Comparison of ENCODE assay signal across 17 mouse cellular contexts in genomic region chr4:59674929-59675679, GRCm38 (mm10). TPM values are rescaled to one million over a fixed set of nuclear protein-coding genes. Genes with fewer than 3 reads are reported as not detected.
DNase-seq lines count a peak whose midpoint lies in the region; ATAC-seq and TF ChIP-seq lines count a peak whose summit lies in the region.
"Had no signal": no experiment of that assay in that cellular context is flagged by ENCODE, and none has a peak within 500 bp of the region (broad histone marks: within the 10 kb centered on the region; RNA-seq: fewer than 3 reads in every experiment).

No protein-coding gene starts in this region.

- H3K9me3 ChIP-seq in hindbrain, embryonic 13.5 days = no peaks in the 10 kb centered on the region
- no peaks in the 10 kb centered on the region for H3K9me3 ChIP-seq in hindbrain, embryonic 10.5 days
- H3K9me3 ChIP-seq in megakaryocyte, embryonic 14.5 days = no peaks in the 10 kb centered on the region
- H3K9me3 ChIP-seq in liver, embryonic 15.5 days (replicated peaks) = no peaks in the 10 kb centered on the region
- H3K9me3 ChIP-seq in midbrain, postnatal 0 days (ENCODE audit: low read length) = no peaks in the 10 kb centered on the region
- H3K9me3 ChIP-seq: embryonic facial prominence, embryonic 10.5 days; heart, embryonic 13.5 days had no signal

- no peak overlapping the region for H3K4me3 ChIP-seq in hindbrain, embryonic 13.5 days
- no peak overlapping the region for H3K4me3 ChIP-seq in hindbrain, embryonic 10.5 days
- peak overlapping the region; percentile 46 for H3K4me3 ChIP-seq in megakaryocyte, embryonic 14.5 days (replicated peaks)
- no peak overlapping the region for H3K4me3 ChIP-seq in liver, embryonic 15.5 days (replicated peaks)
- no peak overlapping the region for H3K4me3 ChIP-seq in midbrain, postnatal 0 days (ENCODE audit: low read depth, low read length)
- H3K4me3 ChIP-seq: embryonic facial prominence, embryonic 10.5 days; heart, embryonic 13.5 days; layer of hippocampus, adult 2 months had no signal

- DNase-seq in hindbrain, embryonic 10.5 days (ENCODE audit: low spot score) = no peak
- DNase-seq in midbrain, postnatal 0 days (ENCODE audit: low spot score) = no peak
- DNase-seq in right cerebral cortex, postnatal 4 days = no peak
- DNase-seq: B cell, adult 2 months; cerebellum, adult 8-10 months; gastrocnemius, postnatal 10 days; heart, adult 11 months; kidney, adult 8-10 months; kidney, postnatal 14 days had no signal

- peak overlapping the region; percentile 73 for H3K27ac ChIP-seq in hindbrain, embryonic 13.5 days
- H3K27ac ChIP-seq in hindbrain, embryonic 10.5 days = no peak overlapping the region
- no peak overlapping the region for H3K27ac ChIP-seq in liver, embryonic 15.5 days (replicated peaks)
- H3K27ac ChIP-seq in midbrain, postnatal 0 days (ENCODE audit: low read depth, low read length) = 0 out of 2 replicates have a peak overlapping the region, but pooled peaks have one; percentile 12
- H3K27ac ChIP-seq: embryonic facial prominence, embryonic 10.5 days; heart, embryonic 13.5 days; layer of hippocampus, adult 2 months had no signal

- no peak for ATAC-seq in hindbrain, embryonic 13.5 days (ENCODE audit: low FRiP score)
- no peak for ATAC-seq in megakaryocyte, adult 5-6 weeks (ENCODE audit: poor library complexity, severe bottlenecking)
- no peak for ATAC-seq in liver, embryonic 15.5 days (ENCODE audit: insufficient read depth)
- no peak for ATAC-seq in midbrain, postnatal 0 days (ENCODE audit: low FRiP score)
- ATAC-seq: forebrain, embryonic 14.5 days had no signal

- H3K27me3 ChIP-seq in hindbrain, embryonic 13.5 days = no peaks in the 10 kb centered on the region
- H3K27me3 ChIP-seq in hindbrain, embryonic 10.5 days (ENCODE audit: insufficient read depth, poor library complexity, severe bottlenecking) = no peaks in the 10 kb centered on the region
- H3K27me3 ChIP-seq in megakaryocyte, embryonic 14.5 days (replicated peaks) = no peaks in the 10 kb centered on the region
- H3K27me3 ChIP-seq in liver, embryonic 15.5 days = no peaks in the 10 kb centered on the region
- H3K27me3 ChIP-seq in midbrain, postnatal 0 days (ENCODE audit: insufficient read depth, low read length) = no peaks in the 10 kb centered on the region
- H3K27me3 ChIP-seq: heart, embryonic 13.5 days had no signal

- 74% methylated on average over 8 of the region's 8 CpGs for WGBS in hindbrain, embryonic 13.5 days
- WGBS in hindbrain, embryonic 10.5 days = 87% methylated on average over 8 of the region's 8 CpGs
- WGBS in liver, embryonic 15.5 days (ENCODE audit: insufficient replicate concordance) = 71% methylated on average over 8 of the region's 8 CpGs
- 76% methylated on average over 8 of the region's 8 CpGs for WGBS in midbrain, postnatal 0 days

- no peak overlapping the region for H3K4me2 ChIP-seq in hindbrain, embryonic 13.5 days
- H3K4me2 ChIP-seq in liver, embryonic 15.5 days = peak overlapping the region; percentile 0; the same call in 1 of the 2 replicates
- no peak overlapping the region for H3K4me2 ChIP-seq in midbrain, postnatal 0 days (ENCODE audit: low read depth, low read length, poor library complexity, severe bottlenecking)
- H3K4me2 ChIP-seq: heart, embryonic 13.5 days had no signal

- peaks cover 17% of the 10 kb centered on the region for H3K4me1 ChIP-seq in hindbrain, embryonic 13.5 days (replicated peaks)
- peaks cover 4% of the 10 kb centered on the region; the same call in 1 of the 2 replicates for H3K4me1 ChIP-seq in hindbrain, embryonic 10.5 days (replicated peaks)
- H3K4me1 ChIP-seq in megakaryocyte, embryonic 14.5 days = peaks cover 13% of the 10 kb centered on the region
- peaks cover 45% of the 10 kb centered on the region for H3K4me1 ChIP-seq in liver, embryonic 15.5 days (replicated peaks)
- H3K4me1 ChIP-seq in midbrain, postnatal 0 days (ENCODE audit: insufficient read depth, low read length) = no peaks in the 10 kb centered on the region
- H3K4me1 ChIP-seq: embryonic facial prominence, embryonic 10.5 days had no signal

- no peak overlapping the region for H3K9ac ChIP-seq in hindbrain, embryonic 13.5 days
- no peak overlapping the region for H3K9ac ChIP-seq in liver, embryonic 15.5 days
- no peak overlapping the region for H3K9ac ChIP-seq in midbrain, postnatal 0 days (replicated peaks; ENCODE audit: low read length, poor library complexity, severe bottlenecking)
- H3K9ac ChIP-seq: heart, embryonic 13.5 days had no signal

- H3K36me3 ChIP-seq in hindbrain, embryonic 13.5 days = no peaks in the 10 kb centered on the region
- no peaks in the 10 kb centered on the region for H3K36me3 ChIP-seq in hindbrain, embryonic 10.5 days
- no peaks in the 10 kb centered on the region for H3K36me3 ChIP-seq in megakaryocyte, embryonic 14.5 days (replicated peaks; ENCODE audit: low read length)
- H3K36me3 ChIP-seq in liver, embryonic 15.5 days (replicated peaks) = no peaks in the 10 kb centered on the region
- H3K36me3 ChIP-seq in midbrain, postnatal 0 days (ENCODE audit: insufficient read depth, low read length) = no peaks in the 10 kb centered on the region
- H3K36me3 ChIP-seq: embryonic facial prominence, embryonic 10.5 days; heart, embryonic 13.5 days had no signal

- TF ChIP-seq CTCF in midbrain, postnatal 0 days (IDR thresholded peaks at IDR 0.05) = no peak

RNA-seq across cellular contexts. Expression of gene E130308A19Rik, which starts 49.1 kb away (rescaled TPM):
- 61.9 and 65.4 TPM in 2 replicates for polyA plus RNA-seq in hindbrain, embryonic 13.5 days (2015; fragmentation: Nextera tagmentation; extraction: Ambion mirVana)
- polyA plus RNA-seq in hindbrain, embryonic 10.5 days (2016; fragmentation: Nextera tagmentation; extraction: Ambion mirVana) = 49.3 and 52.3 TPM in 2 replicates
- polyA plus RNA-seq in megakaryocyte, embryonic 14.5 days (2012; ENCODE audit: insufficient read depth, low replicate concordance) = 0.51 and 2.1 TPM in 2 replicates
- 3.6 and 4.6 TPM in 2 replicates for total RNA-seq in megakaryocyte, adult 5-6 weeks (2015)
- 1.9 and 2.0 TPM in 2 replicates for total RNA-seq in megakaryocyte, adult 5-6 weeks (2017)
- polyA plus RNA-seq in liver, embryonic 15.5 days (2015; fragmentation: Nextera tagmentation; extraction: Ambion mirVana) = 9.8 and 9.9 TPM in 2 replicates
- total RNA-seq in midbrain, postnatal 0 days (2014; rRNA removed) = 27.9 and 38.9 TPM in 2 replicates
- 27.9 and 33.5 TPM in 2 replicates for polyA plus RNA-seq in midbrain, postnatal 0 days (2015; fragmentation: Nextera tagmentation; extraction: Ambion mirVana)

Comparison
In these comparisons a context has a peak if more than half of its experiments do, and no peak if none do; other contexts are left out.
1. H3K27ac ChIP-seq: peak in hindbrain, embryonic 13.5 days (single experiment) and midbrain, postnatal 0 days (single experiment); none in hindbrain, embryonic 10.5 days (single experiment) and liver, embryonic 15.5 days (single experiment).